Mouse (Mus musculus): Measurements from ENCODE around the gene Rpusd3. TPM values are rescaled to one million over a fixed set of nuclear protein-coding genes. Genes with fewer than 3 reads are reported as not detected.

Gene Rpusd3
- polyA plus RNA-seq, 1 experiment from 2014 or later, result 28.1 TPM

GRCm38 (mm10) chr6:113426696-113427095 lies 7.6 kb upstream of the Rpusd3 start:
- no peak for ATAC-seq (ENCODE audit: low FRiP score)
- H3K9me3 ChIP-seq, result peaks cover 6% of the 10 kb centered on the region; the same call in 1 of the 2 replicates
- H3K9ac ChIP-seq, result no peak overlapping the region
- H3K36me3 ChIP-seq (replicated peaks), result no peaks in the 10 kb centered on the region
- no peaks in the 10 kb centered on the region for H3K4me1 ChIP-seq
- H3K27me3 ChIP-seq, result no peaks in the 10 kb centered on the region
- 89% methylated on average over 4 of the region's 4 CpGs for WGBS
- H3K4me3 ChIP-seq (replicated peaks), result no peak overlapping the region
- no peak overlapping the region for H3K27ac ChIP-seq
- H3K4me2 ChIP-seq, result no peak overlapping the region

GRCm38 (mm10) chr6:113424187-113424586 lies 5.0 kb upstream of the Rpusd3 start:
- H3K27ac ChIP-seq, result no peak overlapping the region
- WGBS, result 87% methylated on average over 7 of the region's 7 CpGs
- peaks cover 6% of the 10 kb centered on the region; the same call in 1 of the 2 replicates for H3K9me3 ChIP-seq
- no peak overlapping the region for H3K4me2 ChIP-seq
- peaks cover 4% of the 10 kb centered on the region for H3K4me1 ChIP-seq
- H3K4me3 ChIP-seq (replicated peaks), result no peak overlapping the region
- ATAC-seq (ENCODE audit: low FRiP score), result no peak
- H3K27me3 ChIP-seq, result no peaks in the 10 kb centered on the region
- no peaks in the 10 kb centered on the region for H3K36me3 ChIP-seq (replicated peaks)
- H3K9ac ChIP-seq, result no peak overlapping the region

- Histone ChIP-seq H3K4me3 (replicated peaks) (no peak overlapping the region), H3K36me3 (replicated peaks) (no peaks in the 10 kb centered on the region), H3K9me3 (peaks cover 6% of the 10 kb centered on the region; the same call in 1 of the 2 replicates), H3K9ac (no peak overlapping the region), H3K27me3 (no peaks in the 10 kb centered on the region), H3K27ac (no peak overlapping the region), H3K4me1 (peaks cover 12% of the 10 kb centered on the region), H3K4me2 (no peak overlapping the region)
- no peak for ATAC-seq (ENCODE audit: low FRiP score)
- WGBS, result 79% methylated on average over 4 of the region's 4 CpGs
Observed at GRCm38 (mm10) chr6:113423000-113423399, 3.9 kb upstream of the Rpusd3 start.

- WGBS, result 17% methylated on average over 16 of the region's 16 CpGs
- Histone ChIP-seq H3K4me2 (peak overlapping the region; percentile 92), H3K9ac (peak overlapping the region; percentile 77), H3K4me1 (peaks cover 17% of the 10 kb centered on the region), H3K36me3 (replicated peaks) (peaks cover 28% of the 10 kb centered on the region), H3K4me3 (replicated peaks) (peak overlapping the region; percentile 65), H3K27ac (no peak overlapping the region), H3K27me3 (no peaks in the 10 kb centered on the region), H3K9me3 (no peaks in the 10 kb centered on the region)
- ATAC-seq (ENCODE audit: low FRiP score), result peak; percentile 60
Observed at GRCm38 (mm10) chr6:113418441-113419198, 520 bp downstream of the Rpusd3 start.

GRCm38 (mm10) chr6:113416416-113416815 lies 2.7 kb downstream of the Rpusd3 start:
- no peaks in the 10 kb centered on the region for H3K9me3 ChIP-seq
- no peak overlapping the region for H3K4me3 ChIP-seq (replicated peaks)
- no peaks in the 10 kb centered on the region for H3K27me3 ChIP-seq
- ATAC-seq (ENCODE audit: low FRiP score), result no peak
- no peak overlapping the region for H3K9ac ChIP-seq
- H3K36me3 ChIP-seq (replicated peaks), result peaks cover 28% of the 10 kb centered on the region
- 95% methylated on average over 5 of the region's 5 CpGs for WGBS
- no peak overlapping the region for H3K27ac ChIP-seq
- H3K4me1 ChIP-seq, result peaks cover 17% of the 10 kb centered on the region
- no peak overlapping the region for H3K4me2 ChIP-seq

- Histone ChIP-seq H3K9me3 (no peaks in the 10 kb centered on the region), H3K36me3 (replicated peaks) (peaks cover 23% of the 10 kb centered on the region), H3K4me2 (no peak overlapping the region), H3K27ac (no peak overlapping the region), H3K27me3 (no peaks in the 10 kb centered on the region), H3K9ac (no peak overlapping the region), H3K4me1 (no peaks in the 10 kb centered on the region), H3K4me3 (replicated peaks) (no peak overlapping the region)
- 79% methylated on average over 1 of the region's 1 CpGs for WGBS
- ATAC-seq (ENCODE audit: low FRiP score), result no peak
Observed at GRCm38 (mm10) chr6:113410001-113410400, 9.1 kb downstream of the Rpusd3 start.

GRCm38 (mm10) chr6:113406683-113407082 lies 12.5 kb downstream of the Rpusd3 start:
- H3K27me3 ChIP-seq, result no peaks in the 10 kb centered on the region
- H3K36me3 ChIP-seq (replicated peaks), result peaks cover 13% of the 10 kb centered on the region
- H3K4me1 ChIP-seq, result no peaks in the 10 kb centered on the region
- ATAC-seq (ENCODE audit: low FRiP score), result no peak
- no peak overlapping the region for H3K4me3 ChIP-seq (replicated peaks)
- no peaks in the 10 kb centered on the region for H3K9me3 ChIP-seq
- 81% methylated on average over 9 of the region's 9 CpGs for WGBS
- no peak overlapping the region for H3K4me2 ChIP-seq
- H3K27ac ChIP-seq, result no peak overlapping the region
- H3K9ac ChIP-seq, result no peak overlapping the region

GRCm38 (mm10) chr6:113405483-113405882 lies 13.7 kb downstream of the Rpusd3 start:
- Histone ChIP-seq H3K9me3 (no peaks in the 10 kb centered on the region), H3K27me3 (no peaks in the 10 kb centered on the region), H3K4me1 (no peaks in the 10 kb centered on the region), H3K4me3 (replicated peaks) (no peak overlapping the region), H3K9ac (no peak overlapping the region), H3K4me2 (no peak overlapping the region), H3K27ac (no peak overlapping the region), H3K36me3 (replicated peaks) (peaks cover 13% of the 10 kb centered on the region)
- ATAC-seq (ENCODE audit: low FRiP score), result no peak
- 89% methylated on average over 6 of the region's 6 CpGs for WGBS

GRCm38 (mm10) chr6:113404649-113405448 lies 14.3 kb downstream of the Rpusd3 start:
- H3K27ac ChIP-seq, result no peak overlapping the region
- H3K27me3 ChIP-seq, result no peaks in the 10 kb centered on the region
- no peak for ATAC-seq (ENCODE audit: low FRiP score)
- no peaks in the 10 kb centered on the region for H3K4me1 ChIP-seq
- no peak overlapping the region for H3K9ac ChIP-seq
- H3K4me3 ChIP-seq (replicated peaks), result no peak overlapping the region
- peaks cover 13% of the 10 kb centered on the region for H3K36me3 ChIP-seq (replicated peaks)
- WGBS, result 75% methylated on average over 12 of the region's 12 CpGs
- H3K4me2 ChIP-seq, result no peak overlapping the region
- no peaks in the 10 kb centered on the region for H3K9me3 ChIP-seq

GRCm38 (mm10) chr6:113402094-113402493 lies 17.0 kb downstream of the Rpusd3 start:
- Histone ChIP-seq H3K4me3 (replicated peaks) (no peak overlapping the region), H3K4me2 (no peak overlapping the region), H3K27ac (no peak overlapping the region), H3K9me3 (no peaks in the 10 kb centered on the region), H3K36me3 (replicated peaks) (peaks cover 2% of the 10 kb centered on the region), H3K4me1 (no peaks in the 10 kb centered on the region), H3K27me3 (no peaks in the 10 kb centered on the region), H3K9ac (no peak overlapping the region)
- 95% methylated on average over 13 of the region's 13 CpGs for WGBS
- no peak for ATAC-seq (ENCODE audit: low FRiP score)

GRCm38 (mm10) chr6:113396270-113397030 lies 22.7 kb downstream of the Rpusd3 start:
- H3K9ac ChIP-seq, result no peak overlapping the region
- no peaks in the 10 kb centered on the region for H3K9me3 ChIP-seq
- peaks cover 13% of the 10 kb centered on the region for H3K36me3 ChIP-seq (replicated peaks)
- no peak for ATAC-seq (ENCODE audit: low FRiP score)
- 82% methylated on average over 10 of the region's 10 CpGs for WGBS
- no peaks in the 10 kb centered on the region for H3K27me3 ChIP-seq
- no peak overlapping the region for H3K4me2 ChIP-seq
- H3K27ac ChIP-seq, result no peak overlapping the region
- H3K4me1 ChIP-seq, result peaks cover 16% of the 10 kb centered on the region
- no peak overlapping the region for H3K4me3 ChIP-seq (replicated peaks)

- Histone ChIP-seq H3K9me3 (no peaks in the 10 kb centered on the region), H3K4me2 (no peak overlapping the region), H3K27me3 (no peaks in the 10 kb centered on the region), H3K4me3 (replicated peaks) (no peak overlapping the region), H3K27ac (no peak overlapping the region), H3K9ac (no peak overlapping the region), H3K36me3 (replicated peaks) (peaks cover 13% of the 10 kb centered on the region), H3K4me1 (peaks cover 17% of the 10 kb centered on the region)
- ATAC-seq (ENCODE audit: low FRiP score), result no peak
- 90% methylated on average over 6 of the region's 6 CpGs for WGBS
Observed at GRCm38 (mm10) chr6:113395501-113395900, 23.6 kb downstream of the Rpusd3 start.
